Mouse (Mus musculus) hindbrain, embryonic 14.5 days (tissue): Measurements from ENCODE around the gene Lmntd1. TPM values are rescaled to one million over a fixed set of nuclear protein-coding genes. Genes with fewer than 3 reads are reported as not detected.
A peak's percentile ranks its signal among the peaks of the same experiment; 100 is the strongest.

ENCODE experiments used
- ATAC-seq: fragments of 200-750 bp; cut with Nextera tagmentation; 2 replicates; pipeline ENCODE4 v1.8.0; 2017; ENCODE audit warnings: moderate number of reproducible peaks, mild to moderate bottlenecking, moderate TSS enrichment, moderate library complexity; ENCODE audit not compliant: low FRiP score
- DNase-seq: peaks from one replicate; pipeline ENCODE4 v3.0.0-alpha.2; 2015; ENCODE audit warnings: low spot score
- H3K27ac ChIP-seq: fragments of 300-500 bp; sonication (generic); 2 replicates; pipeline ENCODE4 v1.5.1; 2014; ENCODE audit warnings: mild to moderate bottlenecking, moderate library complexity
- H3K27me3 ChIP-seq: fragments of 300-500 bp; sonication (generic); 2 replicates; pipeline ENCODE4 v1.6.1; 2014; ENCODE audit warnings: mild to moderate bottlenecking, low read length, mixed read lengths; ENCODE audit not compliant: control insufficient read depth, insufficient read depth
- H3K36me3 ChIP-seq: fragments of 300-500 bp; sonication (generic); replicated peaks from 2 replicates; pipeline ENCODE4 v1.6.1; 2014; ENCODE audit not compliant: control insufficient read depth, insufficient read depth
- H3K4me1 ChIP-seq: fragments of 300-500 bp; sonication (generic); replicated peaks from 2 replicates; pipeline ENCODE4 v1.6.1; 2014; ENCODE audit warnings: antibody characterized with exemption, low read length, mixed read lengths; ENCODE audit not compliant: control insufficient read depth, insufficient read depth
- H3K4me2 ChIP-seq: fragments of 300-500 bp; sonication (generic); replicated peaks from 2 replicates; pipeline ENCODE4 v1.6.1; 2014; ENCODE audit warnings: mild to moderate bottlenecking, moderate library complexity
- H3K4me3 ChIP-seq: fragments of 300-500 bp; sonication (generic); replicated peaks from 2 replicates; pipeline ENCODE4 v1.5.1; 2014; ENCODE audit warnings: mild to moderate bottlenecking, low read length
- H3K9ac ChIP-seq: fragments of 300-500 bp; sonication (generic); 2 replicates; pipeline ENCODE4 v1.6.1; 2014
- H3K9me3 ChIP-seq: fragments of 300-500 bp; sonication (generic); 2 replicates; pipeline ENCODE4 v1.6.1; 2016; ENCODE audit warnings: low read length; ENCODE audit not compliant: control insufficient read depth
- WGBS: fragments of 180-500 bp; shearing (Covaris S2); extraction: QIAGEN DNeasy Blood & Tissue Kit; methylation state at CpG from one replicate; pipeline ENCODE4 v1.1.7; 2014; 5-methylcytosine and 5-hydroxymethylcytosine counted together
- polyA plus RNA-seq: library from polyadenylated mRNA; unstranded; fragments of >200 nt; fragmentation: Nextera tagmentation; extraction: Ambion mirVana; gene quantifications from 2 replicates; pipeline ENCODE4 v1.2.1, GENCODE M21; 2014

Gene Lmntd1
- polyA plus RNA-seq, 1 experiment from 2014 or later = 1.3 TPM

- no peak for DNase-seq
These were observed 91.5 kb downstream of the Lmntd1 start for GRCm38 (mm10) chr6:145522617-145523016.

GRCm38 (mm10) chr6:145517002-145517401 is 97.1 kb downstream of the Lmntd1 start:
- Histone ChIP-seq H3K27me3 (no peaks in the 10 kb centered on the region), H3K9ac (no peak overlapping the region), H3K4me3 (no peak overlapping the region), H3K36me3 (no peaks in the 10 kb centered on the region), H3K4me2 (no peak overlapping the region), H3K4me1 (peaks cover 14% of the 10 kb centered on the region; the same call in 1 of the 2 replicates), H3K9me3 (no peaks in the 10 kb centered on the region), H3K27ac (no peak overlapping the region)
- ATAC-seq (peak; percentile 73; the same call in 1 of the 2 replicates), DNase-seq (no peak)
- WGBS = 28% methylated on average over 10 of the region's 10 CpGs

More at GRCm38 (mm10) chr6:145522617-145523016, 91.5 kb downstream of the Lmntd1 start:
- no peaks in the 10 kb centered on the region for H3K36me3 ChIP-seq
- WGBS = 66% methylated on average over 12 of the region's 12 CpGs
- no peak for ATAC-seq
- H3K4me3 ChIP-seq = no peak overlapping the region
- no peak overlapping the region for H3K27ac ChIP-seq
- H3K9ac ChIP-seq = no peak overlapping the region
- no peak overlapping the region for H3K4me2 ChIP-seq
- no peaks in the 10 kb centered on the region for H3K9me3 ChIP-seq
- H3K4me1 ChIP-seq = no peaks in the 10 kb centered on the region
- H3K27me3 ChIP-seq = no peaks in the 10 kb centered on the region

GRCm38 (mm10) chr6:145515859-145516581 is 98.1 kb downstream of the Lmntd1 start:
- no peak overlapping the region for H3K27ac ChIP-seq
- peaks cover 14% of the 10 kb centered on the region; the same call in 1 of the 2 replicates for H3K4me1 ChIP-seq
- H3K4me2 ChIP-seq = no peak overlapping the region
- H3K36me3 ChIP-seq = no peaks in the 10 kb centered on the region
- no peak overlapping the region for H3K9ac ChIP-seq
- no peaks in the 10 kb centered on the region for H3K27me3 ChIP-seq
- ATAC-seq (no peak), DNase-seq (no peak)
- no peaks in the 10 kb centered on the region for H3K9me3 ChIP-seq
- 67% methylated on average over 10 of the region's 10 CpGs for WGBS
- H3K4me3 ChIP-seq = no peak overlapping the region

- H3K4me3 ChIP-seq = no peak overlapping the region
- H3K27me3 ChIP-seq = no peaks in the 10 kb centered on the region
- WGBS = 37% methylated on average over 8 of the region's 8 CpGs
- no peak overlapping the region for H3K9ac ChIP-seq
- H3K4me1 ChIP-seq = peaks cover 6% of the 10 kb centered on the region; the same call in 1 of the 2 replicates
- DNase-seq (no peak), ATAC-seq (no peak)
- H3K9me3 ChIP-seq = no peaks in the 10 kb centered on the region
- no peaks in the 10 kb centered on the region for H3K36me3 ChIP-seq
- H3K27ac ChIP-seq = no peak overlapping the region
- no peak overlapping the region for H3K4me2 ChIP-seq
These were observed 102.9 kb downstream of the Lmntd1 start for GRCm38 (mm10) chr6:145511265-145511664.

GRCm38 (mm10) chr6:145508828-145509227 is 105.3 kb downstream of the Lmntd1 start:
- no peaks in the 10 kb centered on the region for H3K36me3 ChIP-seq
- ATAC-seq (no peak), DNase-seq (no peak)
- 91% methylated on average over 12 of the region's 12 CpGs for WGBS
- H3K4me3 ChIP-seq = no peak overlapping the region
- H3K4me2 ChIP-seq = no peak overlapping the region
- no peaks in the 10 kb centered on the region for H3K27me3 ChIP-seq
- H3K9me3 ChIP-seq = peaks cover 5% of the 10 kb centered on the region
- H3K9ac ChIP-seq = no peak overlapping the region
- H3K27ac ChIP-seq = no peak overlapping the region
- H3K4me1 ChIP-seq = no peaks in the 10 kb centered on the region

GRCm38 (mm10) chr6:145501751-145502150 is 112.4 kb downstream of the Lmntd1 start:
- H3K9ac ChIP-seq = no peak overlapping the region
- H3K27ac ChIP-seq = no peak overlapping the region
- WGBS = 93% methylated on average over 7 of the region's 7 CpGs
- no peak overlapping the region for H3K4me2 ChIP-seq
- no peaks in the 10 kb centered on the region for H3K36me3 ChIP-seq
- H3K4me1 ChIP-seq = no peaks in the 10 kb centered on the region
- no peak for ATAC-seq
- peaks cover 8% of the 10 kb centered on the region for H3K9me3 ChIP-seq
- DNase-seq = no peak
- no peaks in the 10 kb centered on the region for H3K27me3 ChIP-seq
- no peak overlapping the region for H3K4me3 ChIP-seq

- Histone ChIP-seq H3K9ac (no peak overlapping the region), H3K4me2 (no peak overlapping the region), H3K27ac (no peak overlapping the region), H3K27me3 (no peaks in the 10 kb centered on the region), H3K4me1 (no peaks in the 10 kb centered on the region), H3K36me3 (no peaks in the 10 kb centered on the region), H3K4me3 (no peak overlapping the region), H3K9me3 (peaks cover 8% of the 10 kb centered on the region)
- DNase-seq (no peak), ATAC-seq (no peak)
- WGBS = 83% methylated on average over 19 of the region's 19 CpGs
These were observed 114.3 kb downstream of the Lmntd1 start for GRCm38 (mm10) chr6:145499574-145500546.

- Histone ChIP-seq H3K4me1 (no peaks in the 10 kb centered on the region), H3K36me3 (no peaks in the 10 kb centered on the region), H3K4me3 (no peak overlapping the region), H3K9me3 (no peaks in the 10 kb centered on the region), H3K4me2 (no peak overlapping the region), H3K27ac (no peak overlapping the region), H3K9ac (no peak overlapping the region), H3K27me3 (no peaks in the 10 kb centered on the region)
- WGBS = 93% methylated on average over 7 of the region's 7 CpGs
- DNase-seq (no peak), ATAC-seq (no peak)
These were observed 118.4 kb downstream of the Lmntd1 start for GRCm38 (mm10) chr6:145495731-145496130.

GRCm38 (mm10) chr6:145488251-145488650 is 125.9 kb downstream of the Lmntd1 start:
- Histone ChIP-seq H3K27me3 (no peaks in the 10 kb centered on the region), H3K9me3 (no peaks in the 10 kb centered on the region), H3K4me2 (no peak overlapping the region), H3K9ac (no peak overlapping the region), H3K4me3 (no peak overlapping the region), H3K36me3 (no peaks in the 10 kb centered on the region), H3K27ac (no peak overlapping the region), H3K4me1 (peaks cover 11% of the 10 kb centered on the region)
- ATAC-seq = no peak
- DNase-seq = no peak
- 84% methylated on average over 2 of the region's 2 CpGs for WGBS
